Mouse (Mus musculus): ENCODE data around the gene Zcchc7.

Zcchc7 gene

DNA sequence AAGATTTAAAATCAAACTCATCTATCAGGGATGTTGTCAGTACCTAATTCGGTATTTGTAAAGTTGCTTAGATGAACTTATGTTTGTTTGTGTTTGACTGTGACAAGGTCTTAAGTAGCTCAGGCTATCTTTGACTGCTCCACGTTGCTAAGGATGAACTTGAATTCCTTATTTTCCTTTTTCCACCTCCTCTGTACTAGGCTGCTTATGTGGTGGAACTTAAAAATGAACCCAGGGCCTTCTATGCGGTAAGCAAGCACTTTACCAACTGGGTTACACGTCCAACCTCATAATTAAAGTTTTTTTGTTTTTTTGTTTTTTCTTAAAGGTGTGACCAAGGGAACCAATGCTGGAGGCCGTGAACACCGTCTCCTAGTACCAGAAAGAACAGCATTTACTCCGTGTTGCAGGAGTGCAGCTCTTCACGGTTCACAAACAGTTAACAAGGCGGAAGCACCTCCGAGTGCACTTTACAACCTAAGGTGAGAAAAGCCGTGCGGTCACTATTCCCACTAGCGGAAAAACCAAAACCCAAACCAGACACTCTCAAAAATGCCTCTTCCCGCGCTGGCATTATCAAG, at the start of gene Zcchc7:
Zcchc7 (plus strand) TSS at position 325 of the 581 bp plus-strand sequence.
- no peak for DNase-seq (ENCODE audit: low read depth, low spot score)

DNA sequence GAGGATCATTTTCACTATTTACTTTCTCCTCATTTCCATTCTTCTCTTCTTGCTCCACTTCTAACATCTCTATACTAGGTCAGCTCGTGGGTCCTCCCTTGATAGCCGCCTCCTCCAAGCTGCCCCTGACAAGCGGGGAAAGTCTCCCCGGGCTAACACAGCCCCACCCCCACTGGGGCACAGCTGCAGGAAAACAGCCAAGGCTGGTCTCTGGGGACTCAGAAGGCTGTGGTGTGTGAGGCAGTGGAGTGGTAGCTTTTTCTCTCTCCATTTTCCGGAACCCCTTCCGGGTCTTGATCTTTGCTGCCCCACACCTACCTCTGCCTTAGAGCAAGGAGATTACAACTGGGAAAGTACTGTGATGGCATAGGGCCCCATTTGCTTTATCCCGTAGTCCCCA, 49.7 kb upstream of the Zcchc7 start:
- DNase-seq (ENCODE audit: low read depth, low spot score): no peak

DNA sequence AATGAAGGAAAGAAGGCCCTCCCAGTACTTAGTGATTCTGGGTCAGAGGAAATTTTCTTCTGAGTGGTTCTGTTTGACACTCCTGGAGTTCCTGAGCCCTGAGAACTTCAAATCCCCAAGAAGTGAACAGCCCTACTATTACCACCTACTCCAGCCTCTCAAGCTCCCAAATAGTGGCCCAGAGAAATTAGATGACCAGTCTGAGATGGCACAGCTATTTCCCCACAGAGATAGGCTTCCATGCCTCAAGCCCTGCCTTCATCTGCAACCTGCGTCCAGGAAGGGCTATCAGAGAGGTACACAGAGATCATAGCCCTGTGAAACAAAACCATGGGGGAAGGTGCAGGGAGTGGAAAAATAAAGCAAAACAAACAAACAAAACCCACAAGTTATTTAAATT, 48.8 kb upstream of the Zcchc7 start:
- DNase-seq (ENCODE audit: low read depth, low spot score): no peak

GRCm38 (mm10) chr4:44708311-44708710, 47.4 kb upstream of the Zcchc7 start:
- no peak for DNase-seq (ENCODE audit: low read depth, low spot score)

DNA sequence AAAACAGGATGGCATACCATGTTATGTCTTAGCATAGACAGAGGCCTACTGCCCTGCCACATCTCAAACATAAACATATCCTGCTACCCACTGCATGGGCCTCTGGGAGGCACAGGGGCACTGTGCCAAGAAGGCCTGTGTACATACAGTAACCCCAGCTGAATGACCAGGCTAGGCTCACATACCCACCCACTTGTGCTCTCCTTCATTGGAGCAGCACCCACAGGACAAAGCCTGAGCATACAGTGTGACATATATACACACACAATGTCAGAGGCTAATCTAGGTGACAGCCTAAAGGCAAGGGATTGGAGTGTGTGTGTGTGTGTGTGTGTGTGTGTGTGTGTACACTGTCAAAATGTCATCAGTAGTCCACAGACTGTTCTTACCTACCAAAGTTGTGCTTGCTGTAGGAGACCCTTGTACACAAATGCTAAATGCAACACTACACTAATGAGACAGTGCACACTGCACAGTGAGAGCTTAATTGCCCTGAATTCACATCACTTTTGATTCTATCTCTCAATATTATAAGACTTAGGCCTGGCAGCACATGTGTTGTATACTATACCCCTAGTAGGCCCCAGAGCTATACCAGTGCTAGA, 46.5 kb upstream of the Zcchc7 start:
- no peak for DNase-seq (ENCODE audit: low read depth, low spot score)

DNA sequence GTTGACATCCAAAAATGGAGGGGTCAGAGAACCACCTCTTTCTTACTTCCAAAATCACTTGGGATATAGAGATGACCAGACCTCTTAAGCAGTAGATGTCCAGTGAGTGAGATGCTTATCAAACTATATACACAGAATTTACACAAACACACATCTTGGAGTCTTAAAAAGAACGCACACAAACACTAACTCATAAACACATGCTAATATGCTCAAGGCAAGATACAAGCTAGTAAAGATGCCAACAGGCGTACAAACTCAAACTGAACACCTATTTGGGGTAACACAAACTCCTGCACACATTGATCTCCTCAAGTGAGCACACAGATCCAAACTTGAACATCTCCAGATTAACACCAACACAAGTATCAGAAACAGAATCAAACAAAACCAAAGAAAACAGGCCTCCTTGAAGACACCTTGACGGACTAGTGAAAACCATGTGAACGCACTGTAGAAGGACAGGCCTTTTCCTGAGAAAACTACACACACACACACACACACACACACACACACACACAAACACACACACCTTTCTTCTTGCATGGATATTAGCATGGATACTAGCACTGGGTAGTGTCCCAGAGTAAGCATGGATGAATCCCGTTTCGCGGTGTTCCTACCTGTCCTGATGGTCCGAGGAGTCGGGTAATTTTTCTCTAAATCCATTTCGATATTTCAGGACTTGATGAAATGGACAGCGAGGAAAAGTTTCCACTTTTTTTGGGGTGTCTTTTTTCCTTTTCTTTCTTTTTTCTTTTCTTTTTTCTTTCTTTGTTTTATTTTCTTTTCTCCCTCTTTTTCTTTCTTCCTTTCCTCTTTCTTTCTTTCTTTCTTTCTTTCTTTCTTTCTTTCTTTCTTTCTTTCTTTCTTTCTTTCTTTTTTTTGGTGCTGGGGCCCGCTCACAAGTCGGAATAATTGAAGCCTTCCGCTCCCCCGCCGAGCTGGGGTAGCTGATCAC, 45.7 kb upstream of the Zcchc7 start, which contains the start of gene Pax5:
Pax5 (minus strand) TSS at position 748 of the 961 bp plus-strand sequence.
- DNase-seq (ENCODE audit: low read depth, low spot score): no peak

DNA sequence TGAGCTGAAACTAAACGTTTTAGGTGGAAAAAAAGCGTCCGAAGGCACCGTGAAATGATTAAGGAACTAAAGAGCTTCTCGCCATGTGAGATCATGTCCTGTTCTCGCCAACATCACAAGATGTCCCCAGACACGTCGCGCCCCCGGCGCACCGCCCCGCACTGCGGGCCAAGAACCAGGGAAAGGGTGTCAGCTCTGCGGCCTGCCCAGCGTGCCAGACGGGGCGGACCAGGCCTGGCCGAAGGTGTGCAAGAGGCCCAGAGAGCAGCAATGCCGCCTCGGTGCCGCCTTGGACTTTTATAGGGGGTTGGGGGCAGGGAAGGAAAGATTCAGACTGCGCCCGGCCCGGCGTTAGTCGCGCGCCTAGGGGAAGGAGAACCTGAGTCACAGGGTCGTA, 45.0 kb upstream of the Zcchc7 start:
- DNase-seq (ENCODE audit: low read depth, low spot score): peak; percentile 24

DNA sequence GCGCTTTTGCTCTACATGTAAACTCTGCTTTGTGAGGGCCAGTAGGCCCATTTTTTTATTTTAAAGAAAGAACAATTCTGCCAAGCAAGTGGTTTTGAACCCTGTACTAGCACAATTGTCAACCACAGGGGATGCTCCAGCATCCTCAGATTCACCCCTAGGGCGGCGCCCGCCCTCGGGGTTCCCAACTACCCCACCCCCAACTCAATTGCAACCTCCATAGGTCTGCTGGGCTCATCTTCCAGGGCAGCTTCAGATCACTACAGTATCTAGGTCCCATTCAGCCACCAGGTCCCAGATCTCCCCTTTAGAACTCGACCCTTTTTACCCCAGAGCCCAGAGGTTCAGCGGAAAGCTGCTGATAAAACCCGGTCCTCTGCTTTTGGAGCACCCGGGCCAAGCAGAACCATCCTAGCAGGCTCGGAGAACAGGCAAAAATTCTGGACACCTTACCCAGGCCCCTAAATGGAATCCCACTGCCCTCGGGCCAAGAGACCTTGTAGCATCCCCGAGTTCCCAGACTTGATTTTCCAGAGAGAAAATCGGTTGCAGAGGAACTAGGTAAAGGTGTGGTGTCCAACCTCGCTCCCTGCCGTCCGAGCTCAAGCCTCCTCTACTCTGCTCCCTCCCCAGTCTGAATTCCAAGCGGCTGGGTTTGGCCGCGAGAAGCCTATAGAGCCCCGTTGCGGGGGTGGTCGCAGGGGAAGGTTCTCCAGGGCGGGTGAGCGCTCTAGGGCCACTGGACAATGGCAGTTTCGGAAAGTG, 44.4 kb upstream of the Zcchc7 start:
- peak; percentile 40 for DNase-seq (ENCODE audit: low read depth, low spot score)

- peak; percentile 32 for DNase-seq (ENCODE audit: low read depth, low spot score)
Measured at GRCm38 (mm10) chr4:44712051-44712700, 43.5 kb upstream of the Zcchc7 start.

GRCm38 (mm10) chr4:44712786-44713553, 42.7 kb upstream of the Zcchc7 start:
- DNase-seq (ENCODE audit: low read depth, low spot score): peak; percentile 42

DNA sequence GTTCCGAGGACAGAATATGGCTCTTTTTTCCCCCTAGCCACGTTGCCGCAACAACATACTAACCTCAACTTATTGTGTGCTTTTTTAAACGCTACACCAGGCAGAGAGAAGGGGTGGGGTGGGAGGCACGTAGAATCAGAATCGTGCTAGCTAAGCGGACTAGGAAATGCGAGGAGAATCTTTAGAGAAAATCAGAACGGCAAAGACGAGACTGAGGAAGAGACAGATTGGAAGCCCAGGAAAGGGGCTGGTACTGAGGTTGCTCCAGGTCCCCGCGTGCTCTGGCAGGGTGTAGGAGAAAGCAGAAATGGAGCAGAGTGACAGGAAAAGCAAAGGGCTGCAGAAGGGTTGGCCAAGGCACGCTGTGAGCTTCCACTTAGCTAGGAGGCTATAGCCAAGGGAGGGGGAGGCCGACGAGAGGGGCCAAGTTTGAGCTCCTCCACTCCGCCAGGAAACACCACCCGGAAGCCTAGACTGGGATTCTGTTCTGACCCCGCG, 42.1 kb upstream of the Zcchc7 start:
- peak; percentile 20 for DNase-seq (ENCODE audit: low read depth, low spot score)

DNA sequence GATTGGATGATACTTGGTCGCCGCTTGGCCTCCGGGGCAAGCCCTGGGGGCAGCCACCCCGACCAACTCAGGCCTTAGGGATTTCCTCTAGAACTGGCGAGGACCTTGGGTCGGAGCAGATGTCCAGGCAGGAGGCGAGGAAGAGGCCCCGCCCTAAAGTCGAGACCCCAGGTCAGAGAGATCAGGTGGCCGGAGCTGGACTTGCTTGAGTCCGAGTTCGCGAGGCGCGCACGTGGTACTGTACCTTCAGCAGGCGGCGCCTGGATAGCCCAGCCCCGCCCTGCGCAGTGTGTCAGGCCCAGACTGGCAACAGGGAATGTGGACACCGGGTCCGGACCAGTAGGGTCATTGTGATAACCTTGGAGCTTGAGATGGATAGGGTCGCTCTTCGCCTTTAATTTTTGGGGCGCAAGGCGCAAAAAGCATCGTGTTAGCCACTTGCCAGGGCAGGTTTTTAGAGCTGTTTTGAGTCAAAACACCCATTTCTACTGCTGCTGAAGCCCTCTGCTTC, 41.5 kb upstream of the Zcchc7 start:
- peak; percentile 34 for DNase-seq (ENCODE audit: low read depth, low spot score)

- DNase-seq (ENCODE audit: low read depth, low spot score): no peak
Measured at GRCm38 (mm10) chr4:44715621-44716160, 40.0 kb upstream of the Zcchc7 start.

DNA sequence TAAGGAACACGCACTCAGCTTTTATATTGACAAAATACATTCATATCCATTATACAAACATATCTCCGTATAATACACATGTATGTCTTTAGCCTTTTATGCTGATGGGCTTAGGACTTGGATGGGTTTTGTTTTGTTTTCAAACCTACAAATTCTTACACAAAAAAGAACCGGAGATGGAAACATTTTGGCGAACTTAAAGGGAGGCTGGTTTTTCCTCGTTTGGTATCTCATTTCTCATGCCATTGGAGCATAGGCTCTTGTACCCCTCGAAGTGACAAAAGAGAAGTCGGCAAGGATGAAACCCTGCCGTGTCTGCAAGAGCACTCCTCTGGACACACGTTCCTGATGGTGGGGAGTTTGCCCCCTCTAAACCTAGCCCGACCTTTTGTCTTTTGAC, 39.3 kb upstream of the Zcchc7 start:
- no peak for DNase-seq (ENCODE audit: low read depth, low spot score)

GRCm38 (mm10) chr4:44717676-44718075, 38.0 kb upstream of the Zcchc7 start:
- no peak for DNase-seq (ENCODE audit: low read depth, low spot score)

DNA sequence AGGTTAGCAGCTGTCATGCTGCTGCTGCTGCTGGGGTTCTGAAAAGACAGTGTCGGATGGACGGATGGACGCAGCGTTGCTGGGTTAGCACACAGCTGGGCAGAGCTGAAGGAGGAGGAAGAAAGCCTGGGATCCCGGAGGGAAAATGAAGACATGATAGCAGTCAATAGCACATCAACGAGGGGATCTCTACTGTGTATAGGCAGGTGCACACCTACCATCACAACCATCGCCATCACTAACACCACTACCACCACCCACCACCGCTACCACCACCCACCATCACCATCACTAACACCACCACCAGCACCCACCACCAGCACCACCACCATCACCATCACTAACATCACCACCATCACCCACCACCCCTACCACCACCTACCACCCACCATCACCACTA, 35.6 kb upstream of the Zcchc7 start:
- DNase-seq (ENCODE audit: low read depth, low spot score): no peak

DNA sequence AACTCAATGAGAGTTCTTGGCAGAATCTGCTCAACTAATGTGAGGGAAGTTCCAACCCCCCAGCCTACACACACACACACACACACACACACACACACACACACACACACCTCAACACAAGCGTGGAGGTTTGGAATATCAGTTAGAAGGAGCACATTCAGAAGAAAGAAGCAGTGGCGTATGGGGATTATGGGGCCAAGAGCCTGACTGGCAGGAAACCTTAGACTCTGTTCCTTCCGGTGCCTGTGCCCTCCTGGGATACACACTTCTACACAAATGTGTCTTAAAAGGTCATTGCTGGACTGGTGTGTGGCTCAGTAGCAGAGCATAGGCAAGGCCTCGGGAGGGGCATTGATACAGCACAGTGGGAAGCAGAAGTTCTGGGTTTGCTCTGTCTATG, 34.4 kb upstream of the Zcchc7 start:
- no peak for DNase-seq (ENCODE audit: low read depth, low spot score)

GRCm38 (mm10) chr4:44740471-44740870, 15.2 kb upstream of the Zcchc7 start:
- DNase-seq (ENCODE audit: low read depth, low spot score): no peak

DNA sequence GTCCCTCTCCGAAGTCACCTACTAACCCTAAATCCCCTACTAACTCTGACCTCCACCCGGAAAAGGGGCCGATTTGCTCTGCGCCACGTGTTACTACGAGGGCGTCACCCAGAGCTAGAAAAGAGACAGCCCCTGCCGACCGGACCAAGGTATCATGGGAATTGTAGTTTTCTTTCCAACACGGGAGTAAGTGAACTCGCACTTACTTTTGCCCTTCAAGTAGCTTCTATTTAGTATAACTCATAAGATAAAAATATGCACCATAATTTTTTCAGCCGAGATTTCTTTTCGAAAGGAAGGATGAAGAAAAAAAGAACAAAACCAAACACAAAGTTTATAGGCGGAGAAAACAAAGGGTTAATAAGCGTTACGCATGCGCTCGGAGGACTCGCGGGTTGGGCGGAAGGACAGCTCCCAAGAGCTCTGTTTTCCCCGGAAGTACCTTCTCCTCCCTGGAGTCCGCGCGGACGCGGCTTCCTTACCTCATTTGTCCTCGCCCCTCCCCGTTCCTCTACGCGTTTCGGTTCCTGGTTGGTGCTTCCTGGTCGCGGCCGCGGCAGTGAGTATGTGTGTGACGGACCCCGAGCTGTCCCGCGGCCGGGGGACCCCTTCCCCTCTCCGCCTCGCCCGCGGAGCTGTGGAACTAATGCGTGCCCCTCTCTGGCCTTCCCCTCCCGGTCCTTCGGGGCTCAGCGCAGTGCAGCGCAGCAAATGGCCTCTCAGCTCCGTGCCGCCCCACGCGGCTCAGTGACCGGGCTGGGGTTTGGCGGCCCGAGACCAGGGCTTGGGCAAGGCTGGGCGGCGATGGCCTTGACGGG, 666 bp downstream of the Zcchc7 start:
- peak; percentile 96 for DNase-seq (ENCODE audit: low read depth, low spot score)
